Mouse (Mus musculus): ENCODE data around the gene Ypel4. TPM values are rescaled to one million over a fixed set of nuclear protein-coding genes. Genes with fewer than 3 reads are reported as not detected.
A peak's percentile ranks its signal among the peaks of the same experiment; 100 is the strongest.

Gene Ypel4
- polyA plus RNA-seq, 1 experiment from 2014 or later: 3.4 TPM

DNA sequence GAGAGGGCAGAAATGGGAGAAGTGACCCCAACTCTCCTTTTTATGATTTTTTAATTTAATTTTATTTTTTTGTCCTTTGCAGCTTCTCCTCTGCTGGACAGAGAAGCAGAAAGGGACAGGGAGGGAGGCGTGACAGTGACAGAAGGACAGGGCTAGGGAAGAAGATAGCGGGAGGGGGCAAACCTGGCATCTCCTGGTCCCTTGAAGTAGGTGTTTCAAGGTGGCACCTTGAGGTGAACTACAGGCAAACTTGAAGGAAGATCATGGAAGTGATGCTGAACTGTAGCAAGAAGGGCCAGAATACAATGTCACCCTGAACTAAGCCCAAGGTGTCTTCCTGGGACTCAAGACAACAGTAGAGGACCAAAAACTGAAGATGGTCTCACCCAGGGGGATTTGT, 1.1 kb downstream of the Ypel4 start:
- WGBS: 0% methylated on average over 2 of the region's 2 CpGs
- Histone ChIP-seq H3K36me3 (ENCODE audit: insufficient read depth, low read length) (no peaks in the 10 kb centered on the region), H3K27me3 (replicated peaks; ENCODE audit: insufficient read depth, low read length) (0 out of 2 replicates have a peak, but pooled peaks cover 11% of the 10 kb centered on the region), H3K27ac (ENCODE audit: low read length) (no peak overlapping the region), H3K4me1 (ENCODE audit: insufficient read depth, low read depth, low read length) (peaks cover 10% of the 10 kb centered on the region; the same call in 1 of the 2 replicates), H3K9me3 (ENCODE audit: low read length) (no peaks in the 10 kb centered on the region), H3K4me2 (replicated peaks; ENCODE audit: low read depth, low read length) (peak overlapping the region; percentile 8; the same call in 1 of the 2 replicates), H3K9ac (replicated peaks; ENCODE audit: low read depth) (no peak overlapping the region), H3K4me3 (ENCODE audit: low read depth, low read length) (peak overlapping the region; percentile 19; the same call in 1 of the 2 replicates)
- DNase-seq (ENCODE audit: low spot score): no peak
- ATAC-seq: no peak
- TF ChIP-seq CTCF (IDR thresholded peaks at IDR 0.05) (no peak), EP300 (IDR thresholded peaks at IDR 0.05) (no peak)

GRCm38 (mm10) chr2:84735346-84735920, 1.6 kb downstream of the Ypel4 start:
- TF ChIP-seq CTCF (IDR thresholded peaks at IDR 0.05): no peak
- TF ChIP-seq EP300 (IDR thresholded peaks at IDR 0.05): no peak
- Histone ChIP-seq H3K4me3 (ENCODE audit: low read depth, low read length) (no peak overlapping the region), H3K4me2 (replicated peaks; ENCODE audit: low read depth, low read length) (0 out of 2 replicates have a peak overlapping the region, but pooled peaks have one; percentile 8), H3K27me3 (replicated peaks; ENCODE audit: insufficient read depth, low read length) (0 out of 2 replicates have a peak, but pooled peaks cover 11% of the 10 kb centered on the region), H3K27ac (ENCODE audit: low read length) (no peak overlapping the region), H3K9me3 (ENCODE audit: low read length) (no peaks in the 10 kb centered on the region), H3K4me1 (ENCODE audit: insufficient read depth, low read depth, low read length) (peaks cover 10% of the 10 kb centered on the region; the same call in 1 of the 2 replicates), H3K9ac (replicated peaks; ENCODE audit: low read depth) (no peak overlapping the region), H3K36me3 (ENCODE audit: insufficient read depth, low read length) (no peaks in the 10 kb centered on the region)
- ATAC-seq (no peak), DNase-seq (ENCODE audit: low spot score) (no peak)
- whole genome bisulfite sequencing: 13% methylated on average over 7 of the region's 7 CpGs

DNA sequence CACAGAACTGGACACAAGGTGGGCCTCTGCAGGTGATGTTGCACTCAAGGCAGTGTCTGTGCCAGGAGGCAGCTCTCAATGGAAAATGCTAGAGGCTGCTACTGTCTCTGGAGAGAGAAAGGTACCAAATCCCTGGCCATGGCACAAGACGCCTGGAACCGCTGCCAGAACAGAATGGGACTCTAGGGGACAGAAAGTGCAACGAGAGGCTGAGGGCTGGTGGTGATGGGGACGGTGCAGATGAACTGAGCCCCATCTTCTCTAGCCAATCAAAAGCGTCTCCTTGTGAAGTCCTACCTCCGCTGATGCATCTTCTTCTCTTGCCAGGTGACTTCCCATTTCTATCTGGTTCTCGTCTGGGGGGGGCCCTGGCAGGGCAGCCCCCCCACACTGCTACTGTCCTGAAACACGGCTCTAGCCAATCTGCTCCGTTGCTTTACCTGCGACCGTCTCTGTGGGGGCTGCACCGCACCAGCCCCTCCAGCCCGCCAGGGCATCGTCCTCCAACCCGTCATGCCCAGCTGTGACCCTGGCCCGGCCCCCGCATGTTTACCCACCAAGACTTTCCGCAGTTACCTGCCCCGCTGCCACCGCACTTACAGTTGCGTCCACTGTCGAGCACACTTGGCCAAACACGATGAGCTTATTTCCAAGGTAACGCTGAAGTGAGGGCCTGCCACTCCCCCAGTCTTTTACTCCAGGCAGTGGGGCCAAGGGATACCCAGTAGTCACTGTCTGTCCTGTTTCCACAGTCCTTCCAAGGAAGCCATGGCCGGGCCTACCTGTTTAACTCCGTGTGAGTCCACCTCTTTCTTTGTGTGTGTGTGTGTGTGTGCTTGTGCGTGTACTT, 2.7 kb downstream of the Ypel4 start:
- peaks cover 16% of the 10 kb centered on the region; the same call in 1 of the 2 replicates for H3K4me1 ChIP-seq (ENCODE audit: insufficient read depth, low read depth, low read length)
- no peak for TF ChIP-seq EP300 (IDR thresholded peaks at IDR 0.05)
- TF ChIP-seq CTCF (IDR thresholded peaks at IDR 0.05): no peak
- 0 out of 2 replicates have a peak, but pooled peaks cover 11% of the 10 kb centered on the region for H3K27me3 ChIP-seq (replicated peaks; ENCODE audit: insufficient read depth, low read length)
- WGBS: 4% methylated on average over 27 of the region's 27 CpGs
- no peak for ATAC-seq
- H3K4me3 ChIP-seq (ENCODE audit: low read depth, low read length): no peak overlapping the region; the same call in 1 of the 2 replicates
- no peaks in the 10 kb centered on the region for H3K9me3 ChIP-seq (ENCODE audit: low read length)
- no peak overlapping the region for H3K9ac ChIP-seq (replicated peaks; ENCODE audit: low read depth)
- peak overlapping the region; percentile 19 for H3K4me2 ChIP-seq (replicated peaks; ENCODE audit: low read depth, low read length)
- no peak for DNase-seq (ENCODE audit: low spot score)
- no peak overlapping the region for H3K27ac ChIP-seq (ENCODE audit: low read length)
- H3K36me3 ChIP-seq (ENCODE audit: insufficient read depth, low read length): no peaks in the 10 kb centered on the region

- DNase-seq (ENCODE audit: low spot score) (no peak), ATAC-seq (peak; percentile 10; the same call in 1 of the 2 replicates)
- Histone ChIP-seq H3K27ac (ENCODE audit: low read length) (no peak overlapping the region), H3K9ac (replicated peaks; ENCODE audit: low read depth) (no peak overlapping the region), H3K9me3 (ENCODE audit: low read length) (no peaks in the 10 kb centered on the region), H3K36me3 (ENCODE audit: insufficient read depth, low read length) (no peaks in the 10 kb centered on the region), H3K4me3 (ENCODE audit: low read depth, low read length) (no peak overlapping the region), H3K4me2 (replicated peaks; ENCODE audit: low read depth, low read length) (no peak overlapping the region; the same call in 1 of the 2 replicates), H3K27me3 (replicated peaks; ENCODE audit: insufficient read depth, low read length) (0 out of 2 replicates have a peak, but pooled peaks cover 11% of the 10 kb centered on the region), H3K4me1 (ENCODE audit: insufficient read depth, low read depth, low read length) (peaks cover 26% of the 10 kb centered on the region)
- 4% methylated on average over 8 of the region's 8 CpGs for WGBS
- TF ChIP-seq CTCF (IDR thresholded peaks at IDR 0.05) (peak; percentile 56), EP300 (IDR thresholded peaks at IDR 0.05) (no peak)
Measured at GRCm38 (mm10) chr2:84737451-84737925, 3.6 kb downstream of the Ypel4 start.

DNA sequence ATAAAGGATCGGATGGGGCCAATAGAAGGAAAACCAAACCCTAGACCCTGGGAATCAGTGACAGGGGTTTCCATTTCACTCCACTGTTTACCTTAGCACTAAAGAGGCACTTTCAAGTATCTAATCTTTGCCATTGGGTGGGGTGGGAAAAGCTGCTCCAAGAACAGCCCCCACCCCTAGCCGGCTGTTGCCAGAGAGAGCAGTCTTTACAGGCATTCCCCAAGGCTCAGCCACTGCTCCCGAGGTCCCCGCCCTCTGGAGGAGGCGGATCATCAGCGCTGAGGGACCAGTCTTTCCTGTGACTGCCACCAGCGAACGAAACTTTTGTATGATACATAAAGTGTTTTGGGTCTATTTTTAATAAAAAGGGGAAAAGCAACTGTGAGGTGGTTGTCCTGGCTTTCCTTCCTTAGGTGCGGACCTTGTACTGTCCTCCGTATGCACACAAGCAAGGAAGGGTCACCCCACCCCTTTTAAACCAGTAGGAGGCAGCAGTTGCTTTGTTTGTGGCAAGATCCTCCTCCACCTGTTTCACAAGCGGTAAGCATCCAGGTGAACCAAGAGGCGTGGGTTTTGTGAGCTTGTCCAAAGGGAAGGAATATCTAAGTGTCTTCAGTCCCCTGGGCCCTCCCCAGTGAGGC, 4.5 kb downstream of the Ypel4 start:
- H3K27ac ChIP-seq (ENCODE audit: low read length): no peak overlapping the region
- ATAC-seq: 0 out of 2 replicates have a peak, but pooled peaks have one; percentile 15
- no peaks in the 10 kb centered on the region for H3K36me3 ChIP-seq (ENCODE audit: insufficient read depth, low read length)
- H3K4me2 ChIP-seq (replicated peaks; ENCODE audit: low read depth, low read length): peak overlapping the region; percentile 48
- TF ChIP-seq EP300 (IDR thresholded peaks at IDR 0.05) (no peak), CTCF (IDR thresholded peaks at IDR 0.05) (peak; percentile 76)
- H3K9ac ChIP-seq (replicated peaks; ENCODE audit: low read depth): no peak overlapping the region
- H3K4me3 ChIP-seq (ENCODE audit: low read depth, low read length): peak overlapping the region; percentile 10; the same call in 1 of the 2 replicates
- H3K27me3 ChIP-seq (replicated peaks; ENCODE audit: insufficient read depth, low read length): 0 out of 2 replicates have a peak, but pooled peaks cover 11% of the 10 kb centered on the region
- WGBS: 2% methylated on average over 12 of the region's 12 CpGs
- DNase-seq (ENCODE audit: low spot score): peak; percentile 72
- no peaks in the 10 kb centered on the region for H3K9me3 ChIP-seq (ENCODE audit: low read length)
- H3K4me1 ChIP-seq (ENCODE audit: insufficient read depth, low read depth, low read length): peaks cover 28% of the 10 kb centered on the region

Data from lung, postnatal 0 days (tissue).